Mouse (Mus musculus): ENCODE measurements around the gene Rasgef1b.

DNA sequence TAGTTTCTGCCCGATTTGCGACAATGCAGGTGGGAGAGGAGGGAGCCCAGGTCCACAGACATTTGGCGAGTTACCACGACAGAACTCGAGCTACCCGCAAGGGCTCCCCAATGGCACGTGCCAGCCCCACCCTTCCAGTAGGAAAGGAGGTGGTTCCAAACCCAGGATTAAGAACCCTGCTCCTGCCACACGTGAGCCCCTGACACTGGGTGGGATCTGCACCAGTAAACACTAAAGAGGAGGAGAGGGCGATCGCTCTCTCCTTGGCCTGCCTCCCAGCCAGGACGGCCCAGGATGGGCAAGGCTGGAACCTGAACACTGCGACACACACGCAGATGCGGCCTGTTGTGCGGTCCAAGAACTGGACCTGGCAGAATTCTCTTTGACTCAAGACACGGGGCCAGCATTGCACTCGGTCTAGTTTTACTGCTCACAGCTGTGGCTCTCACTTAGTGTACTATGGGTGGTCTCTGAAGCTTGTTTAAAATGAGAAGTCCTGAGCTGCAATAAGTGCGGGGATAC lies 557 bp upstream of the Rasgef1b start:
- TF ChIP-seq CTCF (IDR thresholded peaks at IDR 0.05; ENCODE audit: extremely low read depth, insufficient read depth, low read length) (no peak), POLR2A (IDR thresholded peaks at IDR 0.05; ENCODE audit: extremely low read depth, insufficient read depth, low read length) (no peak)

All from cortical plate, adult 2 months (tissue).